Mouse (Mus musculus): ENCODE measurements around the gene Nudt13.

DNA sequence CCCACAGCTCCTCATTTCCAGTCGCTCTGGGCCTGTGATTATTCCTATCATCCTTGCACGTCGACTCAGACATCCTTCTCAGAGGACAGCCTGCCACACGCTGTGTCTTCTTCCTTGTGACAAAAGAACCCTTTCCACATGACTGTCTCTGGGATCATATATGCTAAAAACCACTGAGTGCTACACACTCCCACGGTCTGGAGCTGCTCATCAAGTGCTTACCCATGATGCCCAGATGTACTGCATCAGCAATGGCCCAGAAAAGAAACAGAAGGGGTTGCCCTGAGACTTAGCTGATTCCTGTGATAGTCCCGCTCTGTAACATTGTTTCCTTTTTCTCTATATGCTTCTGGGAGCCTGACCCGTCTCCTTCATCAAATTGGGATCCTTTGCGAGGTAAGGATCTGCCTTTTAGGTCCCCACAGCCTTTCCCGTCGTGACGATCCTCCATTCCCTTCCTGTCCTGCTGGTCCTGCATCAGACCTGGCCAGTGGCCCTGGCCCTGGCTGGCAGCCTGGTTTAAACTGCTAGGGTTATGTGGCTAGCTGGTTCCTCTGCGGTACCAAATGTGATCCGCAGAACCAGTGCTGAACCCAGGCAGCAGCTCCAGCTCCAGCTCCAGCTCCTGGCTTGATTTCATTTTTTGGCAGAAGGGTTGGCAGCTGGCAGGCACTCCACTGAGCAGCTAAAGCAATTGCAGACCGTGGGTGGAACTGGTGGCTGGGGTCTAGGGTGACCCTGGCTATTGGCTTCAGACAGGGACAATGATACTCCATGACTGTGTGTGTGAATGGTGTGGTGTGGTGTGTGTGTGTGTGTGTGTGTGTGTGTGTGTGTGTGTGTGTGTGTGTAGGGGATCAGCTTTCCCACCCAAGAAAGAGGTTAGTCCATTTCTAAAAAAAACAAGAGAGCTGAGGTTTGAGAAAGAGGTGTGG is 44.0 kb upstream of the Nudt13 start:
- TF ChIP-seq POLR2A (IDR thresholded peaks at IDR 0.05; ENCODE audit: low read depth, low read length) = no peak
- no peak for TF ChIP-seq EP300 (IDR thresholded peaks at IDR 0.05; ENCODE audit: low read length)
- TF ChIP-seq UBTF (IDR thresholded peaks at IDR 0.05; ENCODE audit: low read depth, low read length) = no peak
- no peak for TF ChIP-seq MEF2A (IDR thresholded peaks at IDR 0.05; ENCODE audit: borderline replicate concordance, low read depth, low read length)
- no peak for TF ChIP-seq CTCF (conservative IDR thresholded peaks at IDR 0.05 in 1 of 2, IDR thresholded peaks at IDR 0.05 in 1 of 2; ENCODE audit: low read depth in 2 of 2, low read length in 2 of 2)
- TF ChIP-seq ZNF384 (IDR thresholded peaks at IDR 0.05; ENCODE audit: low read depth, low read length) = no peak
- no peak for TF ChIP-seq JUN (IDR thresholded peaks at IDR 0.05; ENCODE audit: insufficient read depth, low read depth, low read length)
- no peak for TF ChIP-seq CHD2 (IDR thresholded peaks at IDR 0.05; ENCODE audit: low read length)
- no peak for TF ChIP-seq USF2 (conservative IDR thresholded peaks at IDR 0.05; ENCODE audit: low read depth, low read length)

Measured in CH12.LX (cell line).